Mouse (Mus musculus) thymus, postnatal 0 days (tissue): ENCODE results near the gene 4930452B06Rik. TPM values are rescaled to one million over a fixed set of nuclear protein-coding genes. Genes with fewer than 3 reads are reported as not detected.
A peak's percentile ranks its signal among the peaks of the same experiment; 100 is the strongest.

Experiments used
- DNase-seq: peaks from one replicate; pipeline ENCODE4 v3.0.0-alpha.2; 2015; ENCODE audit warnings: low spot score
- polyA plus RNA-seq: library from polyadenylated mRNA; unstranded; fragments of >200 nt; fragmentation: Nextera tagmentation; extraction: Ambion mirVana; gene quantifications from 2 replicates; pipeline ENCODE4 v1.2.1, GENCODE M21; 2015

Gene 4930452B06Rik
- polyA plus RNA-seq, 1 experiment from 2014 or later = 1.6 TPM

DNA sequence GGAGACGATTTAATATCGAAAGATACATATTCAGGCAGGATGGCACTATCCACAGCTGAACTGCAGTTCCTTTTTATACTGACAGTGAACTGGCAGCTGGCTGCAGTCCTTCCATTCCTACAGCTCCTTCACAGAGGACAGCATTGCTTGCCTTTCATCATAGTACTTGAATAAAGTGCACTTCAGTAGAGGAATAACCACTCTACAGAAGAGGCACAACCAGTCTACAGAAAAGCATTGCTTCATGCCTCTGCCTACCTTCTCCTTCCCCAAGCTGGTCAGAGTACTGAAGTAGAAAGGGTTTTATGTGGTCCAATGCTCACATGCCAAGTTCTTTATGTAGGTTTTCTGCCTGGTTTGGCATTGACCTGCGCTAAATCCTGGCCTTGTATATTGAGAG lies 130.0 kb downstream of the 4930452B06Rik start:
- no peak for DNase-seq

DNA sequence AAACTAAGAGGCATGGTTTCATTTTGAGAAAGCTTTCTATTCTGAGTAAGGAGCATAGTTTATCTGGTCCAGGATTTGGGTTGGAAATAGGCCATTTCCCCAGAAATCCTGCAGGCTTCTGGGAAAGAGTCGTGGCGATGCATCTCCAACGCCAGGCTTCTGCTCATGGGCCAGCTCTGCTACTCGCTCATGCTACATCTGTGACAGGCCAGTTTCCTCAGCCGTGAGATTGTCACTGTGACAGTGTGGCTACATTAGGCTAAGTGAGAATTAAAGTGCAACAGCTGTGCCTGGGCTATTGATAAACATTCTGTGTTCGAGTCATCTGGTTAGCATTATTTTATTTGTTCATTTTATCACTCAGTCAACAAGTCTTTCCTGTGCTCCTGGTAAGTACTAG lies 140.8 kb downstream of the 4930452B06Rik start:
- DNase-seq = no peak

DNA sequence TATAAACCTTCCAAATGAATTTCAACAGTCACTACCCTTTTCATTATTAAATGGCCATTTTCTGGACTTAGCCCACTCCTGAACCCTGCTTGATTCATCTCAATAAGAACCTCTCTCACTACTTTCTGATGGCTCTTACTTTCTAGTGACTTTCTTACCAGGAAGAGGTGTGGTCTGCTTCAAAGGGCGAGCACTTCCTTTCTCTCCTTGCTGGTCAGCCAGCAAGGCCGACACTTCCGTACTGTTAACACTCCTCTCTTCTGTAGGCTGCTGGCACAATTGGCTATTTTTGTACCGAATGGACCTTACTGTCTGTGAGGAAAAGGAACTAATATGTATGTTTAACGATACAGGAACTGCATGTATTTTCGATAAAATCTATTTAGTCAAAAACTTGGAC lies 148.4 kb downstream of the 4930452B06Rik start:
- DNase-seq = no peak

DNA sequence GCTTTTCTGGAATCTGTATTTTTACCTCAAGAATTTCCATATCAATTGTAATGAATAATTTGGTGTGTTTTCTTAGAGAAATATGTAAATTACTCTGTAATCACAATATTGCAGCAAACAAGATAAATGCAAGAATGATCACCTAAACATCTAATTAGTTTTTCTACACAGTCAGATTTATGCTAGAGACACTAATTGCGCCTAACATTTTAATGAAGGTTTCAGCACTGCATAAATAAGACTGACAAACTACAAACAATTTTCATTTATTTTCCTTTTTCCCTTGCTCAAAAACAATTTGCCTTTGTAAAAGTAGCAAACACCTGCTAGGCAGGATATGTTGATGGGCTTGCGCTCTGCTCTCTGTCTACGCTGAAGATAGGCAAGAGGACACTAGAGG lies 152.0 kb downstream of the 4930452B06Rik start:
- DNase-seq = no peak

DNA sequence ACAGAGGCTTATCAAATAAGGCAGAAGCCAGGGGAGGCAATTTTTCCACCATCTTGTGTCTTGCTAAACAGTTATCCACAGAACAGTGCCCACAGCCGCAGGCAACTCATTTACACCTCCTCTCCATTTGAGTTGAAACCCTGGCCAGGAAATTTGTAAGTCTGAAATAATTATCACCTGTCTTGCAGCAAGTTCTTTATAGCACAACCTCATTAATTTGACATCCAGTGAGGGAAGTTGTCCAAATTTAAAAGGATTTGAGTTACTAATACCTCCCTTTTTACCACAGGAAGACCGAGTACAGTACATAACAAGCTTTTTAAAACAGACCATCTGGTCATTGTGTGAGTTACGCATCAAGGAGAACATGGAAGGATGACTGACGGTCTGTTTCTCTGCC lies 154.8 kb downstream of the 4930452B06Rik start:
- no peak for DNase-seq

DNA sequence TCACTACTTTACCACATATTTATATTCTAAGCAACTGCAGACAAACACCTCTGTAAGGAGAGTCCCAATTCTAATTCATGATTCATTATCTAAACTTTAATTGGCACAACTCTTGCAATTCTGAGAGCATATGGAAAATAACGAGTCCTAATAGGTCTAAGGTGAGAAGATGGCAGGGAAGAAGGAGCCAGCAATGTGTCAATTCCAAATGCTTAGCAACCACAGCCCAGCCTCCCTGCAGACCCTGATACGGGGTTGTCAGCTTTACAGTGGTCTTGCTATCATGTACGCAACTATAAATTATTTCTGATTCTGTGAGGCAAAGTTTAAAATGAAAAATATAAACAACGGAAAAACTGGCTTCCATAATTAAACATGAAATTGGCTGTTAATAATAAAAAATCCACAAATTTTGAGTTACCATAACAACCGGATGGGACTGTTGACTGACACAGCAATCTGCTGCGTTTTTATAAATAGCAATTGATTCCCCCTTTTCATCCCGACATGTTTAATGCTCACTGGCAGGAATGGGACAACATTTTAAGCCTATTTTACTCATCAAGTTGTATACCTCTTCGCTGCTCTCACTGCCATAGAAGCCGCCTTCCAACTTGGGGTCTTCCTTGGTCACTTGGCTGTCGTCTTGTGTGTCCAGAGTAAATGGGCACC lies 155.6 kb downstream of the 4930452B06Rik start:
- DNase-seq = no peak

DNA sequence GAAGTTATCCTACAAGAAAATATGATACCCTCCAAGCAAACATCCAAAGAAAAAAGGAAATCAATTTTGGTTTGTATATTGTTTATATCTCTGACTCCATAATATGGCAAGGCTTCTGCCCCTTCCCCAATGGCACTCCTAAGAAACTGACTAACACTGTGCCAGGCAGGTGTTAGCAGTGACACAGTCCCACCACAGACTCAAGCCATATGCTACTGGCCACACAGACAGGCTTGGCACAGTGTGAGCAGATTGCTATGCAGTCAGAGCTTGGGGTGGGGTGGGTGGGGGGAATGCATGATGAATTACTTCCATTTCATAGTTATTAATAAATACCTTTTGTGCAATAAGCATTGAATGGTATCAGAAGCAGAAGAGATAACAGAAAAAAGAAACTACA lies 157.4 kb downstream of the 4930452B06Rik start:
- no peak for DNase-seq

DNA sequence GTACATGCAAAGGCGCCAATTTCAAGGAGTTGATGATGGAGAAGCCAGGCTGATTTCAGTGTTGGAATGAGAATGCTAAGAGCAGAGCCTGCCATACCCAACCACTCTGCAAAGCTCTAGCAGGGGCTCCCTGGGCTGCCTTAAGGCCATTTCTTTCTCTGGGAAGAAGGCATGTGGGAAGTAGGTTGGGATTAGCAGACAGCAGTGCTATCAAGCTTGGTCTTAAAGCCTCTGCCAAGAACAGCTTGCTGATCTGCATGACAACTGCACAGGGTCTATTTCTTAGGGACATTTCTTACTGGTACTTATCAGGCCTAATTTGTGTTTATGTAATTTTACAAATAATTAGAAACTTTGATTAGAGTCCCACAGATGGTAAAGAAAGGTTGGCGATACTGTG lies 161.8 kb downstream of the 4930452B06Rik start:
- no peak for DNase-seq

DNA sequence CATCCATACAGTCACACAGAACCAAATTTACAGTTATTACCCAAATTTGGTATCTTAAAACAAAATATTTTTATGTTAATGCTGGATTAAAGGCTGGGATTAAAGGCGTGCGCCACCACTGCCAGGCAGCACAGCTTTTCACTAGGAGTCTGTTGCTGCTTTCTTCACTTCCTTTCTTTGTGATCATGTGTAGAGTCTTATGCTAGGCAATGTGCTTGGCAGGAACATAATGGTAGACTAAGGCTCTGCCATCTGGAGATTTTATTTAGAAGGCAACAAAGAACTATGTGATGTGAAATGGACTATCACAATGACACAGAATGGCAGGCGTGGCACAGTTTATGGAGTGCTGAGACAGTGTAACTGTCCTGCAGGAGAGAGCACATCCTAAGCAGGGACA lies 162.7 kb downstream of the 4930452B06Rik start:
- no peak for DNase-seq

DNA sequence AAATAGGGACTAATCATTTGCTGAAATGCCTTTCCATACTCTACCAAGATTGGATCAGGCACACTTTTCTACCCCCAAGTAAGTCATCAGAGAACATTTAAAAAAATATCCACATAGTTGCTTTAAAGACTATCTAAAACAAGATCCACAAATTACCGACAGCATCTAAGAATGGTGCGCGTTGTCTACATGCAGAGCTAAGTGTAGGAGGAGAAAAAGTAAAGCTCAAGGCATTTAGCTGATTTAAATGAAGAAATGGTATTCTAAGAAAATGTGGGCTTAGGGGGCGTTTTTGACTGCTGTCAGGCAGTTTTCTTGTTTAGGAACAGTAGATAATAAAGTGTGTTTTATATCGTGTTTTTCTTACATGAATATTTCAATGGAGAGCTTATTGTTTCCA lies 163.5 kb downstream of the 4930452B06Rik start:
- DNase-seq = no peak

DNA sequence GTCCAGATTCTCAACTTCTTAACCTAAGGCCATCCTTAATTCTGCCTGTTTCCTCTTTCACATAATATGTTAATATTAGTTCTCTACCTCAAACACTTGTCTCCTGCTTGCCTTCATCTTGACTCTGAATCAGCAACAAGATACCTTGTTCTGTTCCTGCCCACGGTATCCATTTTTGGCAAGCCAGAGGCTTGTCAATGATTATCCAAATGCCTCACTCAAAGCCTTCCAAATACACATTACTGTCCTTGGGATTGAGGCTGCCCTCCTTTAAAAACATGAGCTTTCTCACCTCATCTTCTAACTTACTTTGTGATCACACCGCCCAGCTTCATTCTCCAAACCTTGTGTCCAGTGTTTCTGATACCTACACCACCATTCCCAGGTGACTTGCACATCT lies 170.3 kb downstream of the 4930452B06Rik start:
- DNase-seq = no peak

DNA sequence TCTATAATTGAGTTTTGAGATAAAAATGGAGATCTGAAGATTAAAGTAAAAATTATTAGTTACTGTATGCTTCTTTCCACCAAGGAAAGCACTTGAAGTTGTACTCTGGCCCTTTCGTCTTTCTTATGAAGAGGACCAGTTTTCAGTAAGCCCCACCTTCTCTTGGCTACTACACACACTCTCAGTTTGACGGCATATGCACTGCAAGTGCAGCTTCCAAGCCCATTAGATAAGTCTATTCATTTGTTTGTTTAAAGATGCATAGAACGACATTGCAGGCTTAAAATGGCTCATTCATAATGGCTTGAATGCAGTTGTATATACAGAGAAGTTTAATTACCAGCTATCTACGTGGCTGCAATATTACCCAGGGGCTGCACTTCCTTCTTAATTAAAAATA lies 171.1 kb downstream of the 4930452B06Rik start:
- DNase-seq = no peak

DNA sequence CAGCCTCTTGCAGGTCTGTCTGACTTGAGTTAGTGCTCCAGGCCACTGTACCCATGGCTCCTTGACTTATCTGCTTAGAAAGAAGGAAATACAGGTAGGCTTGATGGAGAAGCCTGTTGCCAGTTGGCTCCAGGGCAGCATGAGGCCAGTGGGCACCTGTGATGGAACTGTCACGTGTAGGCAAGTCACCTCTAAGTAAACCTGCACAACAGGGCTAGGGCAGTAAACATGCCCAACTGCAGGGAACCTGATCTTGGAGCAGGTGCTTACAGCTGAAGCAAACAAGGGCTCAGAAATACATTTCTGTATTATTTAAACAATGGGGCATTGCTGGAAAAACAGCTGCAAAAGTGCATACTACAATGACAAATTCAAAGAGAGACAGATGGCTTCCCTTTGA lies 171.8 kb downstream of the 4930452B06Rik start:
- no peak for DNase-seq

DNA sequence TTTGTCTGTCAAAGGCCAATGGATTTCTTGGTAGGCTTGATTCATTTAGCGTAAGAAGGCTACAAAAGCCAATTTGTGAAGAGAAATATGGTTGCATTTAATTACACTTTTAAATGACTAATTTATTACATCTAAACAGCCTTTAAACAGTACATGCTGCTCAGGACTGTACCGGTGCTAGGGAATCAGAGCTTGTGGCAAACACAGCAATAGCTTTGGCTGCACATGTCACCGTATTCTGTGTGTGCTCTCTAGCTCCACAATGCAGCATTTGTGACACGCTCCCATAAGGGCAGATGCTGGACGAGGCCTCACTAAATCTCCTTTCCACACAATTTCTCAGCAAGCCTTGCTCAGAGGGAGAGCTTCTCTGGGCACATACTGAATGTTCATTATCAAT lies 187.9 kb downstream of the 4930452B06Rik start:
- DNase-seq = no peak

DNA sequence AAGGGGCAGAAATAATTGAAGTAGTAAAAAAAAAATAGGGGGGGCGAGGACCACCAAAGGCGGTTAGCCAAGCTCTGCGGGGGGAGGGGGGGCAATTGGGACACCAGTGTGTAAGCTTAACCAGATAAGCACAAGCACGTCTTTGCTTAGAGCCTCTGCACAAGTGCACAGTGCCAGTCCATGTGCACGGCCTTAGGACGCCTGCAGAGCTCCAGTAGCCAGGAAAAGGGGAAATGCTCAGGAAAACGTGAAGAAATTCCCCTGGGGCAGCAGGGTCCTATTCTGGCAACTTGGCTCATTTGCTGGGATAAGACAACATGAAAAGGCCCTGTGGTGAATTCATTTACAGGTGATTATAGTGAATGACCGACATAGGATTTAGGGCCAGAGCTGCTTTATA lies 188.7 kb downstream of the 4930452B06Rik start:
- no peak for DNase-seq

DNA sequence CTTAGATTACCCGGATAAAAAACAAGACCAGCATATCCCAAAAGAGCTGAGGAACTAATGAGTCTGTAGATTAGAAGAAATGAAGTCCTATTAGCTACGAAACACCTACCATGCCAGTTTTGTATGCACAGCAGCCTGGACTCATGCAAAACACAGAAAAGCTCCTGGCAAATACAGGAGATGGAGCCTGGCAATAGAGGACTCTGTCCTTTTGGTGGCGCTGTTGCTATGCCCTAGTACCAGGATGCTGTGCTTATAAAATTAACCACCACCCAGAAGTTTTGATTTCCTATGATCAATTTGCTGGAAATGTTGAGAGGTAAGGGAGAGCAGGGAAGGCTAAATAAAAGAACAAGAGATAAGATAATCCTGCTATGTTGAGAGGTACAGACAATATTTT lies 189.4 kb downstream of the 4930452B06Rik start:
- no peak for DNase-seq

DNA sequence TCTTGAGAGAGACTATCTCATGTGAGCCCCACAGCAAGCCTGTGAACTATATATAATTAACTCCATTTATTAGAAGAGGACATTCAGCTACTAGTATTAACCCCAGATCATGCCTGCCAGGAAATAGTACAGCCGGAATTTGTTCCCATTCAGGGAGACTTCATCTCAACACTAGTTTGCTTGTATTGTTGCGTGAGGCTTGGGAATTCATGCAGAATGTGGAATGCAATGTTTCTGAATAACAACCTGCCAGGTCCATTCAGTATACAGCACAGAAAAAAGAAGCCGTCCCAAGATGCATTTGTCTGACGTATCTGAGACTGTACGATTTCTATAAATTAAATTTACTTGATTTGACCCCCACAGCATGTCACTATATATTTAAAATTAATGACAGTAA lies 190.2 kb downstream of the 4930452B06Rik start:
- no peak for DNase-seq

DNA sequence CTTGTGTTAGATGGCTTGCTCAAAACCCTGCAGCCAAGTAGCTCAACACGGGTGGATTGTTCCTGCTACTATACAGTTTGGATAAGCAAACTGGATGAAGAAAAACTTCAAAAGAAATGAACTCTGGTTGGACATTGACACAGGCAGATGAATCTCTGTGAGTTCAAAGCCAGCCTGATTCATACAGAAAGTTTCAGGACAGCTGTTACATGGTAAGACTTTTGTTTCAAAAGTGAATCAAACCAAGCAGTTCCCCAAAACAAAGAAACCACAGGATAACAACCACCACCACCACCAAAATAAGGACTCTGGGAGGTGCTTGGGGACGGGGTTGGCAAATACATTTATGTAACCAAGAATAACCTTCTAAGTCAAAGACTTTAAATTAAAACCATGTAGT lies 193.2 kb downstream of the 4930452B06Rik start:
- DNase-seq = no peak

DNA sequence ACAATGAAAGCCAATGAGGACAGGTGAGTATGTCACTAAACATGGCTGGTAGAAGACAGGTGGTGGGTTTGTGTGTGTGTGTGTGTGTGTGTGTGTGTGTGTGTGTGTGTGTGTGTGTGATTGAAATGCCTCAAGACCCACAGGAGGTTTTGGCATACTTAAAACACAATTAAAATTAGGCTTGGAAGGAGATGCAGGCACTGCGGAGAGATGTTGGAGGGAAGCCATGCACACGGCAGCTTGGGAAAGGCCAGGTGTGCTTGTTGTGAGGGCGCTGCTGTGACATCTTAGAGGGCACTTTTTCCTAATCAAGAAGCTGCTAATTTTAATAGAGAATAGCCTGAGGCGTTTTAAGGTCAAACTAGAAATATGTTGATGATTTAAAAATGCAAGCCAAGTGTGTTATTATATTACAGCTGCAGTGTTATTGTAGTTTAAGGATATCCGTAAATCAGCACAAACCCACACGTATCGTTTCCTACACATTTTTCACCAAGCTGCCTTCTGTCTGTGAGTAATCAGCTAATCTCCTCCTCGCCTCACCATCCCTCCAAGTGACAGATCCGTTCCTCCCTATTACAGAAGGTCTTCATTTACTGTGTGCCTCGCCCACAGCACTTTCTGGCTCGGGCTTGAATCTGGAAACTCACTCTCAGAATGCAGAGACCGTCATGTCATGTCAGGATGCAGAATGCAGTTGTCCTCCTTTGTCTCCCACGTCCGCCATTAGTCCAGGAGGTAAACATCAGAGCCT lies 201.5 kb downstream of the 4930452B06Rik start:
- DNase-seq = no peak

DNA sequence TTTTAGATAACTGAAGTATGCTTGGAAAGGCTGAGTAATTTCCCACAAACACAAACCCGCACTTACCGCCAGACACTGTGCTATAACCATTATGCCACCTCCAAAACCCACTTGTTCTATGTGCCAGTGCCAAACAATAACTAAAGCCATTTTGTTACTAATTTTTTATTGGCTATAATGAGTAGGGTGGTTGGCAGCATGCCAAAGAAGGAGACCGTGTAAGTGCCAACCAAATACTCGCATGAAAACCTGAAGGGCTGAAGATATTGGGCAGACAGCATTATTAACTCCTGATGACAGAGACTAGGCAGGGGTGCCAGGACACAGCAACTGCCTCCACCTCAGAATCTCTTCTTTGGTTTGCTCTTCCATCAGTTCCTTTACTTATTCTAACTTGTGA lies 203.1 kb downstream of the 4930452B06Rik start:
- no peak for DNase-seq

DNA sequence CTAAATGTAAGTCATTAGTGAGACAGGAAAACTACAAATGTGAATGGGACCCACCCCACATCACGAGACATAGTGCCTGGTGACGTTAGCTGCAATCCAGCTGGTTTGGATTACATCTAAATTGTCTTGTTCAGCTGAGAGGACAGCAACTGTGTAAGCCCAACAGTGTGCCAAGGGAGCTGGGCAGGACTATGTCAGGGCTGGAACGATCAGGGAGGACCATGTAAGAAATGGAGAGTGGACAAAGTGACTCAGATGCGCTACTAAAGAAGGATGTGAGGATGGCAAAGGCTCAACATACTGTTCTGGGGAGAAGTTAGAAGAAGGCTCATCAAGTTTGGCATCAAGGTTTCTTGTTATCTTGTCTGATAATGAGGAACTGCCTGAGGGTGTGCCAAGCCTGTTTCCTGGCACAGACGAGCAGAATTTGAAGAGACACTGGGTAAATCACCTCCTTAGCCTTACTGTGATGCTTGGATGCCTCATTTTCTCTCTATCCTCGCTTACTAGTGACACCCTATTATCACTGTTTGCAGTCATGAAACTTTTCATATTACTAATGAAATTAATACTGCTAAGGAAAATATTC lies 203.6 kb downstream of the 4930452B06Rik start:
- DNase-seq = no peak

DNA sequence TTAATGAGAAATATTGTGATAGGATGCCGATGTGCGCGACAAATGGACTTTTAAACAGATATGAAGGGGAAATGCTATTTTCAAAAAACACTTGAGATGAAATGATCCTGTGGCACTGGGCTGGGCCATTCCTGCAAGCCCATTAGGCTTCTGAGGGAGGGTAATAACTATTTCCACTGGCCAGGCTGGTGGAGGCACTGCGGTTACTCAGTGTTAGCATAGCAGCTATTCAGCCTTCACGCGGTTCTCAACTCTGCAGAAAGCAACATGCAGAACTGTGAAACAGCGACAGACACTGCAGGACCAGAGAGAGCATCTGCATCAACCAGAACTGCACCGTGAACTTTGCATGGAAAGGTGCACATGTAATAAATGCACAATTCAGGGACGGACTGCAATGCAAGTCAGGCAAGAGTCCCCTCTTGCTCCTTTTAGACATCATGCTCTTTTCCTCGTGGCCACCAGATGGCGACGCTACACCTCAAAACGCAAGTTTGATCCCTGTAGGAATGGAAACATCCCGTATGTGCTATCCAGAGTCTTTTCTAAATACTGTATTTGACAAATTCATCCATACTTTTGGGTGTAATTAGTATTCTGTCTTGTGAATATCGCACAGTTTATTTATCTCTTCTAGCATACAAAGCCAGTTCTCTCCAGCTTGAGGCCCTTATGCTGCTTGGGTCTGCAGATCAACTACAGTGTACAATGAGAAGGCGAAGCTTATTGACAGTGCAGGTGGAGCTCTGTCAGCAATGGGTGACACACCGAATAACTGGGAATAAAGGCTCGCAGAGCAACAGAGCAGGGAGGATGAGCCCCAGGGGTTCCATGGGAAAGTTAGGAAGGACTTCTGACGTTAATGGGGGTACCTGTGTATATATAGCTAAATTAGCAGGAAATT lies 205.6 kb downstream of the 4930452B06Rik start:
- peak; percentile 31 for DNase-seq
